Mouse (Mus musculus): ENCODE data around the gene Tex101. TPM values are rescaled to one million over a fixed set of nuclear protein-coding genes. Genes with fewer than 3 reads are reported as not detected.
"Not testable (repeated sequence)": the region's sequence is repeated elsewhere in the genome, so short reads cannot be mapped to it uniquely, and the experiment has no call there.

The Tex101 gene
- polyA plus RNA-seq, 1 experiment = not detected

DNA sequence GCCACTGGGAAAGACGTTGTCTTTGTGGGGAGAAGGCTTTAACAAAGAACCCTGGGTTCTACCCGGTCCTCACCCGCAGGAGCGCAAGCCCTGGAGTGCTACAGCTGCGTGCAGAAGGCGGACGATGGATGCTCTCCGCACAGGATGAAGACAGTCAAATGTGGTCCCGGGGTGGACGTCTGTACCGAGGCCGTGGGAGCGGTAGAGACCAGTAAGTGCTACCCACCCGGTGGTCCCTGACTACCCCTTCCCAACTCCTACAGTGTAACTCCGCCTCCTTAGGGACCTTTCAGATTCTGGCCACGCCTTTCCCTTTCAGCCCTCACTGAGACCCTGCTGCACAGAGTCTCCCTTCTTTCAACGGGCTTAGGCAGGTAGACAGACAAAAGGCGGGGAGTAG, 39.4 kb downstream of the Tex101 start:
- DNase-seq (ENCODE audit: extremely low spot score in 1 of 2, low spot score in 1 of 2) = no peak

DNA sequence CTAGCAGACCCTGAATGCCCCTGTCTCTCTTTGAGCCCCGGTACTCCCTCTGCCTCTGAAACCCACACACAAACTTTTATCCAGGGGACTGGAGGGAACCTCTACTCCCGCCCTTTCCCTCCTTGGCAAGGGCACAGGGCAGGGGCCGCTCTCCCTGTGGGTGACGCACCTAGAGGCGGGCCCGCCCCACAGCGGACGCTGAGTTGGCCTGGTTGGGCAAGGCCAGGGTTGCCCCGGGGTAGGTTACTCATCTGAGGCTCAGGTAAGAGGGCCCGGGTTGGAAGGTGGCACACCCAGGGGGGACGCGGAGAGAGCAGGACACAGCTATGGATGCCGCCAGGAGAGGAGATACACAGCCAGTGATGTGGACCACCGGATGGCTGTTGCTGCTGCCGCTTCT, 40.2 kb downstream of the Tex101 start, which contains the start of gene Lypd3:
Gene Lypd3 (plus strand): TSS at position 287 of the 400 bp plus-strand sequence.
- DNase-seq (ENCODE audit: extremely low spot score in 1 of 2, low spot score in 1 of 2) = no peak

DNA sequence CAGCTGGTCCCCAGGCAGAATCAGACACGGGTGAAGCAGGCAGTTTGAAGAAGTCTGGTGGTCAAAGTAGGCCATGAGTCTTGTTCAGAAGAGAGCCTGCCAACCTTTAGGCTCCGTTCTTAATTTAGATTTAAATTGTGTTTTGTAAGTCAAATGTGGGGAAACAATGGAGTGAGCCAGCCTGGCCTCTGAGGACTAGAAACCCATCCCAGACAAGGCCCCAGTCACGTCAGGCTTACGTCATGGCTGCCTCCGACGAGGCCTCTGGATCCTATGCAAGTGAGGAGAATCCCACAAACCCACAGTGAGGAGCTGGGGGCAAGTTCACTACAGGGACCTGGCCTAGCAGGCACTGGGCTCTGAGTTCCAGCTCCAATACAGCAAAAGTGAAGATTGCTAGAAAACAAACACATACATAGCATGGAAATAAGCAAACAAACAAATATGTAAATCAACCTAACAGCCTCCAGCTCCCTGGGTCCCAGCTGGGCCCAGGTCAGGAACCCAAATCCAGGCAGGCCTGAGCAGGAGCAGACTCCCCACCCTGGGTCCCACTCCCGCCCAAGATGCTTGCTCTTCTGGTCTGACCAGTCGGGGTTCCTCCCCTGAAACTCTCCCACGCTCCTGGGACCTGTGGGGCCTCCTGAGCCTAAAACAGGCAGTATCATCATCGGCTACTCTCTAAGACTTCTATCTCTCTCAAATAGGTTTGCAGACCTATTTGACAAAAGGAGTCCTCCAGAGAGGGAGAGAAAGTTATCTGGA, 46.2 kb downstream of the Tex101 start:
- no peak for DNase-seq (ENCODE audit: extremely low spot score in 1 of 2, low spot score in 1 of 2)

DNA sequence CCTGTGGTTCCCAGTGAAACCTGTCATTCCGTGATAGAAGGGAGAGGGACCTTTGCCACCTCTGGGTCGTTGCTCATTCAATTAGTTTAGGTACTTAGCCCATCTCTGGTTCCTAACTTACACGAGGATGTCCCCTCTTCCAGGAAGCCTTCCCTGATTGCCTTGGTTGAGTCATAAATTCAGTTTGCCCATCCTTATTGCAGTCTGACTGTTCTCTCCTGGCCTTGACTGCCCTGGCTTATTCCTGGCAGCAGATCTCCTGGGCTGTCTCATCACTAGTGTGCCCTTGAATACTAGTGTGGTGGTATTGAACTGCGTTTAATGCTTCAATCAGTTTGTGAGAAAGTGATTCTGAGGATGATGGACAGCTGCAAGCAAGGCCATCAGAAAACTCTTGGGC, 46.8 kb downstream of the Tex101 start:
- no peak for DNase-seq (ENCODE audit: extremely low spot score in 1 of 2, low spot score in 1 of 2)

DNA sequence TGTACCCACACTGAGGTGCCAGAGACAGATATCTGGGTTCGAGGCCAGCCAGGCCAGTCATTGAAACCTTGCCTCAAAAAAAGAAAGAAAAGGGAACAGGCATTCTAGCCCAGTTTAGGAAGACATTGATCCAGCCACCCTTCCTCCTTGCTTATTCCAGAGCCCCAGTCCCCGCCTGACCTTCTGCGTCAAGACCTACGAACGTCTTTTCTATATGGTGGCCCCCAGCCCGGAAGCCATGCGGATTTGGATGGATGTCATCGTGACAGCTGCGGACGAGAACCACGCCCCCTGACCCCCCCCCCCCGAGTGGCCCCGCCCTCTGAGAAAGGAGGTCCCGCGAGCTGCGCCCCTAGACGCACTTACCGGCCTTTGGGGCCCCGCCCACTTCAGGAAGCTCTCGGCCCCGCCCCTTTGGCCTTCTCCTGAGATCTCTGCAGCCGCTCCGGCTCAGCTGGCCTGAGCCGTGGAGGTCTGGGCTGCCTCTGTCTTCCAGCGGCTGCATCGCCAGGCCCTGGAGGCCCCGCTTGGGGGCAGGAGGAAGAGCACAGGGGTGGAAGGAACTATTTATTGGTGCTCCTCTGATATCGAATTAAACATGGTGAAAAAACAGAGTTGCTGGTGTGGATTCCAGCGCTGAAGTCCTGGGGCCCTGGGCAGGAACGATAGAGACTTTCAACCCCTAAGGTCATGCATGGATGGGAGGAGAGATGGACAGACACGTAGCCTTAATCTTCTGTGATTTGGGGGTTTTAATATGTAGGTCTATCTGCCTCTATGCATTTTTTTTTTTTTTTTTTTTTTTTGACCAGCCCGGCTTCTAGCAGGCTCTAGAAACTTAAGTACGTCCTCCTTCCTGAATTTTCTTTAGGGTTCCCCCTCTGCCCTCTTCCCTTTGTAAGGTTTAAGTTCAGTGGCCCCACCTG, 47.5 kb downstream of the Tex101 start:
- peak in 1 of 2 experiments; percentile 37 for DNase-seq (ENCODE audit: extremely low spot score in 1 of 2, low spot score in 1 of 2)

DNA sequence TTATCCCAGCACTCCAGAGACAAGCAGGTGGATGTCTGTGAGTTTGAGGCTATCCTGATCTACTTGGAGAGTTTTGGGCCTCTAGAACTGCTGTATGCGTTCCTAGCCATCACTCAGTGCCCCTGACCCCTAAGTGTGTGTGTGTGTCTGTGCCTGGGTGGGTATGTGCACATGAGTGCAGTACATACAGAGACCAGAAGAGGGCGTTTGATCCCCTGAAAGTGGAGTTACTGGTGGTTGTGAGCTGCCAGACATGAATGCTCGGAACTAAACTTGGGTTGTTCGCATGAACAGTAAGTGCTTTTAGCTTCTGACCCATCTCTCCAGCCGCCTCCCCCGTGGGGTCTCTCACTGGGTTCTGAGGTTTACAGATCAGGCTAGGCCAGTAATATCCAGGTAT, 53.5 kb downstream of the Tex101 start:
- DNase-seq (ENCODE audit: extremely low spot score in 1 of 2, low spot score in 1 of 2) = no peak

DNA sequence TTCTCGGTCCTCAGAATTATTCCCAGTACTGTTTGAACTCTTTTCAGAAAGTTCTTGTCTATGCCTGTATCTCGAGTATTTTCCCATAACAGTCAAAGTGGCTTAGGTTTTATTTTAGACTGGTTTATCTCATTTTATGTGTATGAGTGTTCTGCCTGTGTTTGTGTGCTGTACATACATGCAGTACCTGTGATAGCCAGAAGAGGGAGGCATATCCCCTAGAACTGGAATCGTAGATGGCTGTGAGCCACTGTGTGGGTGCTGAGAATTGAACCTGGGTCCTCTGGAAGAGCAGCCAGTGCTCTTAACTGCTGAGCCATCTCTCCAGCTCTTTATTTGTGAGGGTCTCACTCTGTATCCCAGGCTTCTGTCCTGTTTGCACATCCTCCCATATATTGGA, 55.3 kb downstream of the Tex101 start:
- DNase-seq (ENCODE audit: extremely low spot score in 1 of 2, low spot score in 1 of 2) = no peak

DNA sequence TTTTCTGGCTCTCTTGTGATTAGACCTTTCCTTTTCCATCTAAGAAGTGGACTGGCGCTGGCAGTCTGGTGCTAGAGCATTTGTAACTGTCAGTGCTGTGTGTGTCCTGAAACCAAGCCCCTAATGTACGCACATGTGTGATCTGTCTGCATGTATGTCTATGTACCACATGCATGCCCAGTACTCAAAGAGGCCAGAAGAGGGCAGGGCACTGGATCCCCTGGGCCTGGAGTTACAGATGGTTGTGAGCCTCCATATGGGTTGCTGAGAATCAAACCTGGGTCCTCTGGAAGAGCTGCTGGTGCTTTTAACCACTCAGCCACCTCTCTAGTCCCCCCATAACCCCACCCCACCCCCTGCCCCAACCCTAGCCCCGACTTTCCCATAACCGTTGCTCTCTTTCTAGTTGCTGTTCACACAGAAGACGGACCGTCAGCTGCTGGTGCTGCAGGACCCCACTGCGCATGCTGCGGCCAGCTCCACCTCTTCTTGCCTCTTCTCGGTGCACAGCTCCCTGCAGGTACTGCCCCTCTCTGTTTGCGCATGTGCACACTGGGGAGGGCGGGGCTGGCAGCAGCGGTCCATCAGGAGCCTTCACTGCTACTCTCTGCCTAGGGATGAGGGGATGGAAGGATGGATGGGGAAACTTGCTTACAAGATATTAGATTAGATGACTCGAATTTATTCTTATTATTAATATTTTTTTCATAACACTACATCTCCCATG, 56.6 kb downstream of the Tex101 start:
- no peak for DNase-seq (ENCODE audit: extremely low spot score in 1 of 2, low spot score in 1 of 2)

DNA sequence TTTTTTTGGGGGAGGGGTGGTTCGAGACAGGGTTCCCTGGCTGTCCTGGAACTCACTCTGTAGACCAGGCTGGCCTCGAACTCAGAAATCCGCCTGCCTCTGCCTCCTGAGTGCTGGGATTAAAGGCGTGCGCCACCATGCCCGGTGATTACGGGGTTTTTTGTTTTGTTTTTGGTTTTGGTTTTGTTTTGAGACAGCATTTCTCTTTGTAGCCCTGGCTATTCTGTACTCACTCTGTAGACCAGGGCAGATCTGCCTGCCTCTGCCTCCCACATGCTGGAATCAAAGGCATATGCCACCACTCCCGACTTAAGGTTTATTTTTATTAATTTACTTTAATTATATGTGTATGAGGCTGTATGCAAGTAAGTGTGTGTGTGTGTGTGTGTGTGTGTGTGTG, 58.1 kb downstream of the Tex101 start:
- DNase-seq (ENCODE audit: extremely low spot score in 1 of 2, low spot score in 1 of 2) = not testable (repeated sequence)

Other genes starting within 250 kb of the Tex101 start
- gene Irgc1, start 224.4 kb downstream of the Tex101 start, polyA plus RNA-seq (2012; rRNA removed) = 0.68 and 0.76 TPM in 2 replicates
- 1.1 and 1.8 TPM in 2 replicates for gene Plaur, start 214.2 kb downstream of the Tex101 start, polyA plus RNA-seq (2012; rRNA removed)
- 225 and 258 TPM in 2 replicates for gene Cadm4, start 194.7 kb downstream of the Tex101 start, polyA plus RNA-seq (2012; rRNA removed)
- gene Zfp428, start 169.7 kb downstream of the Tex101 start, polyA plus RNA-seq (2012; rRNA removed) = 82.8 and 84.1 TPM in 2 replicates
- not detected in 2 replicates for gene AC161166.1, start 164.2 kb downstream of the Tex101 start, polyA plus RNA-seq (2012; rRNA removed)
- gene Irgq, start 146.0 kb downstream of the Tex101 start, polyA plus RNA-seq (2012; rRNA removed) = 46.3 and 46.7 TPM in 2 replicates
- gene Pinlyp, start 130.6 kb downstream of the Tex101 start, polyA plus RNA-seq (2012; rRNA removed) = not detected in 2 replicates
- gene Xrcc1, start 130.4 kb downstream of the Tex101 start, polyA plus RNA-seq (2012; rRNA removed) = 48.8 and 49.0 TPM in 2 replicates
- gene Ethe1, start 89.1 kb downstream of the Tex101 start, polyA plus RNA-seq (2012; rRNA removed) = 14.9 and 17.2 TPM in 2 replicates
- 6.7 and 7.7 TPM in 2 replicates for gene Zfp575, start 89.0 kb downstream of the Tex101 start, polyA plus RNA-seq (2012; rRNA removed)
- 0.08 and 0.12 TPM in 2 replicates for gene Phldb3, start 65.9 kb downstream of the Tex101 start, polyA plus RNA-seq (2012; rRNA removed)
- not detected in 2 replicates for gene Lypd3, start 40.1 kb downstream of the Tex101 start, polyA plus RNA-seq (2012; rRNA removed)
- gene BC049730, start 32.6 kb upstream of the Tex101 start, polyA plus RNA-seq (2012; rRNA removed) = not detected in 2 replicates
- not detected in 2 replicates for gene Gm4763, start 50.2 kb upstream of the Tex101 start, polyA plus RNA-seq (2012; rRNA removed)
- gene Cd177, start 83.6 kb upstream of the Tex101 start, polyA plus RNA-seq (2012; rRNA removed) = 0.04 TPM in 2 replicates
- gene Ceacam10, start 100.5 kb upstream of the Tex101 start, polyA plus RNA-seq (2012; rRNA removed) = not detected in 2 replicates
- 9.6 and 13.7 TPM in 2 replicates for gene Gm9844, start 185.5 kb upstream of the Tex101 start, polyA plus RNA-seq (2012; rRNA removed)
- gene Lypd4, start 193.3 kb upstream of the Tex101 start, polyA plus RNA-seq (2012; rRNA removed) = not detected in 2 replicates
- 0.06 TPM in 1 of 2 replicates, not detected in the other for gene Dmrtc2, start 193.4 kb upstream of the Tex101 start, polyA plus RNA-seq (2012; rRNA removed)
- 319 and 386 TPM in 2 replicates for gene Rps19, start 207.7 kb upstream of the Tex101 start, polyA plus RNA-seq (2012; rRNA removed)
- gene Cd79a, start 220.7 kb upstream of the Tex101 start, polyA plus RNA-seq (2012; rRNA removed) = 0.72 and 0.86 TPM in 2 replicates
- 167 and 181 TPM in 2 replicates for gene Arhgef1, start 226.2 kb upstream of the Tex101 start, polyA plus RNA-seq (2012; rRNA removed)

All from frontal cortex, adult 2 months (tissue).